Mouse (Mus musculus) kidney, embryonic 14.5 days (tissue): ENCODE results near the gene Nav2. TPM values are rescaled to one million over a fixed set of nuclear protein-coding genes. Genes with fewer than 3 reads are reported as not detected.
A peak's percentile ranks its signal among the peaks of the same experiment; 100 is the strongest.

Experiments used
- ATAC-seq: fragments of 200-750 bp; cut with Nextera tagmentation; 2 replicates; pipeline ENCODE4 v1.8.0; 2017; ENCODE audit warnings: moderate number of reproducible peaks, mild to moderate bottlenecking, moderate TSS enrichment, moderate library complexity; ENCODE audit not compliant: low FRiP score, low TSS enrichment
- H3K27ac ChIP-seq: fragments of 300-500 bp; sonication (generic); 2 replicates; pipeline ENCODE4 v1.5.1; 2014; ENCODE audit warnings: low read depth, mild to moderate bottlenecking, low read length, moderate library complexity, mixed read lengths
- H3K27me3 ChIP-seq: fragments of 300-500 bp; sonication (generic); 2 replicates; pipeline ENCODE4 v1.6.1; 2014; ENCODE audit warnings: mild to moderate bottlenecking, low read length; ENCODE audit not compliant: control insufficient read depth, insufficient read depth
- H3K36me3 ChIP-seq: fragments of 300-500 bp; sonication (generic); 2 replicates; pipeline ENCODE4 v1.6.1; 2014; ENCODE audit warnings: low read length, mixed read lengths; ENCODE audit not compliant: control insufficient read depth, insufficient read depth
- H3K4me1 ChIP-seq: fragments of 300-500 bp; sonication (generic); 2 replicates; pipeline ENCODE4 v1.6.1; 2014; ENCODE audit warnings: low read length, mixed read lengths; ENCODE audit not compliant: control insufficient read depth, insufficient read depth
- H3K4me2 ChIP-seq: fragments of 300-500 bp; sonication (generic); replicated peaks from 2 replicates; pipeline ENCODE4 v1.6.1; 2014; ENCODE audit warnings: low read depth, mild to moderate bottlenecking, low read length
- H3K4me3 ChIP-seq: fragments of 300-500 bp; sonication (generic); 2 replicates; pipeline ENCODE4 v1.5.1; 2014; ENCODE audit warnings: mild to moderate bottlenecking, low read length
- H3K9ac ChIP-seq: fragments of 300-500 bp; sonication (generic); 2 replicates; pipeline ENCODE4 v1.6.1; 2014; ENCODE audit warnings: low read depth, mild to moderate bottlenecking, low read length, moderate library complexity
- H3K9me3 ChIP-seq: fragments of 300-500 bp; sonication (generic); 2 replicates; pipeline ENCODE4 v1.6.1; 2016; ENCODE audit warnings: low read length; ENCODE audit not compliant: control insufficient read depth
- WGBS: fragments of 180-500 bp; shearing (Covaris S2); extraction: QIAGEN DNeasy Blood & Tissue Kit; methylation state at CpG from one replicate; pipeline ENCODE4 v1.1.7; 2014; 5-methylcytosine and 5-hydroxymethylcytosine counted together
- polyA plus RNA-seq: library from polyadenylated mRNA; unstranded; fragments of >200 nt; fragmentation: Nextera tagmentation; extraction: Ambion mirVana; gene quantifications from 2 replicates; pipeline ENCODE4 v1.2.1, GENCODE M21; 2014

Nav2 gene
- polyA plus RNA-seq, 1 experiment from 2014 or later, result 49.2 TPM

DNA sequence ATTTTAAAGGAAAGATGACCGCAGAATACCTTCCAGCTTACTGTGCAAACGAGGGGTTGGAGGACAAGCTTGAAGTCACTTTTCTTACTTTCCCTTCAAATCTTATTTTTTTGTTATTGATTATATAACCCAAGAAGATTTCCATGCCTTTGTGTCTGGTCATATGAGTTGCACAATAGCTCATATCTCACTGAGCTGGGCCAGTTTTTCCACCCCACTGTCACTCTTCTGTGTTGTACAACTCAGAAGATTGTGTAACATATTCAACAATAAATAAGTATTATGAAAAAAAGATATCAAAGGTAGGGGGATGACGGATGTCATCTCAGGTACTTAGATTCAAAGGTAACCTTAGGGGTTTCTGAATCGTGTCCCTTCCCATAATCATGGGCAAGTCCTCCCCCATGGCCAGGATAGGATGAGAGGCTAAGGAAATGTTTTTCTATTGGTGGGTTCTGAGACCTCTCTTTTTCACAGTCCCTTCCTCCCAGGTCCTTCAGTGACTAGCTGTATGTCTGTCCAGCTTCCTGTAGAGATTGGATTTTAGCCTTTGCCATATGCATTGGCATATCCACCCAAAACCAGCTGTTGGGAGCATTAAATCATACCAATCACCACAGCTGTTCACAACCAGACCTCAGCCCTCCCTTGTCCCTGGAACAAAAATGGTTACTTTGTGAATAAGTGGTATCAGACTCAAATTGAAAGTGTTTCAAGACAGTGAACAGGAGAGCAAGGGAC lies 24.8 kb upstream of the Nav2 start:
- Histone ChIP-seq H3K36me3 (no peaks in the 10 kb centered on the region), H3K4me3 (no peak overlapping the region), H3K27me3 (peaks cover 7% of the 10 kb centered on the region; the same call in 1 of the 2 replicates), H3K9me3 (no peaks in the 10 kb centered on the region), H3K4me1 (peaks cover 19% of the 10 kb centered on the region), H3K4me2 (no peak overlapping the region), H3K27ac (no peak overlapping the region), H3K9ac (no peak overlapping the region)
- no peak for ATAC-seq
- 84% methylated on average over 4 of the region's 4 CpGs for WGBS

DNA sequence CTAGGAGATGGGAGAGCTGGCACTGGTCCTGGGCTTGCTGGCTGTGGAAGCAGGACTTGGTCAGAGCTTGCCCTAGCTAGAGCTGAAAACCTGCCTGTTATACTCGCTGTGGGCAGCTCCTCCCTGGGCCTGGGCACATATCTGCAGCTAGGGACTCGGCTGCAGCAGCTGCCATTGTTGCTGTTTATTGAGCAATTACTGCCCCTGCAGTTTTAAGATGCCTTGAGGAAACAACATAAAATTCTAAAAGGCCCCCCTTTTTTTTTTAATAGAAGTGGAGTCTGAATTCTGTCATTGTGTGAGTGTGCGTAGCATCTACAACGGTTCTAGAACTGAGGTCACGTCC lies 24.3 kb upstream of the Nav2 start:
- H3K27me3 ChIP-seq, result peaks cover 7% of the 10 kb centered on the region; the same call in 1 of the 2 replicates

DNA sequence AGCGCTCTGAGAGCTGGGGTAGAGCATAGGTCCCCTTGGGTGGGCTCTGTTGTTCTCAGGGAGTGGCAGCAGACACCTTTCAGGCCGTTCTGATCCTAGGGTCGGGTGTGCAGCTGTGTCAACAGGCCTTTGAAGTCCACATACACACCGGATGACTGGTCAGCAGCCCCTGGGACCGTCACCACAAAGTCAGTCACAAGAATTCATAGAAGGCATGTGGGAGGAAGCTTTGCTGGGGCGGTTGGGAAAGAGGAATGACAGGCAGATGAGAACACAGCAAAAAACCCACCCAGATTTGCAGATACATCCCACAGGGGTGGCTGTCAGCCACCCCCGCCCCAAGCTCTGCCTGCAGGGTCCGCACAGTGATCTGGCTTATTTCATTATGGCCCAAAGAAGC lies 20.5 kb upstream of the Nav2 start:
- H3K4me3 ChIP-seq, result no peak overlapping the region
- WGBS, result 15% methylated on average over 8 of the region's 8 CpGs
- H3K9me3 ChIP-seq, result no peaks in the 10 kb centered on the region
- H3K4me1 ChIP-seq, result peaks cover 16% of the 10 kb centered on the region
- H3K36me3 ChIP-seq, result no peaks in the 10 kb centered on the region
- peak; percentile 66; the same call in 1 of the 2 replicates for ATAC-seq
- H3K27me3 ChIP-seq, result 0 out of 2 replicates have a peak, but pooled peaks cover 4% of the 10 kb centered on the region
- H3K4me2 ChIP-seq, result no peak overlapping the region
- H3K9ac ChIP-seq, result 0 out of 2 replicates have a peak overlapping the region, but pooled peaks have one; percentile 44
- H3K27ac ChIP-seq, result no peak overlapping the region; the same call in 1 of the 2 replicates

More for the DNA sequence above, 24.3 kb upstream of the Nav2 start:
- H3K36me3 ChIP-seq, result no peaks in the 10 kb centered on the region
- H3K4me2 ChIP-seq, result no peak overlapping the region
- peaks cover 19% of the 10 kb centered on the region for H3K4me1 ChIP-seq
- H3K27ac ChIP-seq, result no peak overlapping the region
- no peaks in the 10 kb centered on the region for H3K9me3 ChIP-seq
- no peak overlapping the region for H3K9ac ChIP-seq
- no peak for ATAC-seq
- no peak overlapping the region for H3K4me3 ChIP-seq
- 61% methylated on average over 5 of the region's 5 CpGs for WGBS

DNA sequence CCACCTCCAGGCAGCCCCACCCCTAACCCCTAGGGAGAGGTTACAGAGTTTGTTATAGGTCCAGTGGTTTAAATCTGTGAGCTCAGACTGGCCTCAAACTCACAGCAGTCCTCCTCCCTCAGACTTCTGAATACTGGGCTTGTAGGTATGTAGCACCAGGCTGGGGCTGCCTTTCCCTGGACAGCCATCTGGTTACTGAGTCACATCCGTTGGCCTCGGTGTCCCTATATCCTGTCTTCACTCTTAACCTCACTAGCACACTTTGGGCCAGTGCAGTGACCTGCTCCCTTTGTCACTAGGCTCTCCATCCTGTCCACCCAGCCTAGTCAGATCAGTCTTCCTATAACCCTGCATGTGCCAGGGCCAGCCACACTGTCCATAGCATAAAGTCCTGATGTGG lies 19.8 kb upstream of the Nav2 start:
- WGBS, result 32% methylated on average over 2 of the region's 2 CpGs
- peak; percentile 20; the same call in 1 of the 2 replicates for ATAC-seq

DNA sequence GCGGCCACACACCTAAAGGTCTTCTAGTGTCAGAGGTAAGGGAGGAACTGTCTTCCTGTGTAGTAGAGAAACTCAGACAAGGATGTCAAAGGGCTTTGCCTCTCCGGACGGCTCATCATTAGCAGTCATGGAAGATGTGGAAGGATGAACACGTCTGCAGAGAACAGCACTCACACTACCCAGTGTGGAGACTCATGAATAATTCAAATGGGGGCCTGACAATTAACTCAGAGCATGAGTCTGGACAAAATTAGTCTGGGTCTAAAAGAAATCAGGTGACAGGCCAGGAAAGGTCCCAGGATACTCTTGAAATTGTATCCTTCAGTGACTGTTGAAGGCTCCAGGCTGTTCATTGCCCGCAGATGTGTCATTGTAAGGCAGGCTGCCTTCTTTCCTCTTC lies 17.5 kb upstream of the Nav2 start:
- Histone ChIP-seq H3K4me1 (peaks cover 16% of the 10 kb centered on the region), H3K4me3 (no peak overlapping the region), H3K27ac (no peak overlapping the region), H3K36me3 (no peaks in the 10 kb centered on the region), H3K4me2 (no peak overlapping the region), H3K9ac (no peak overlapping the region), H3K9me3 (no peaks in the 10 kb centered on the region), H3K27me3 (no peaks in the 10 kb centered on the region)
- 56% methylated on average over 5 of the region's 5 CpGs for WGBS
- ATAC-seq, result no peak

More for the DNA sequence above, 19.8 kb upstream of the Nav2 start:
- Histone ChIP-seq H3K4me1 (peaks cover 16% of the 10 kb centered on the region), H3K36me3 (no peaks in the 10 kb centered on the region), H3K4me3 (no peak overlapping the region), H3K9me3 (no peaks in the 10 kb centered on the region), H3K9ac (no peak overlapping the region), H3K27ac (no peak overlapping the region; the same call in 1 of the 2 replicates), H3K4me2 (no peak overlapping the region), H3K27me3 (0 out of 2 replicates have a peak, but pooled peaks cover 4% of the 10 kb centered on the region)

DNA sequence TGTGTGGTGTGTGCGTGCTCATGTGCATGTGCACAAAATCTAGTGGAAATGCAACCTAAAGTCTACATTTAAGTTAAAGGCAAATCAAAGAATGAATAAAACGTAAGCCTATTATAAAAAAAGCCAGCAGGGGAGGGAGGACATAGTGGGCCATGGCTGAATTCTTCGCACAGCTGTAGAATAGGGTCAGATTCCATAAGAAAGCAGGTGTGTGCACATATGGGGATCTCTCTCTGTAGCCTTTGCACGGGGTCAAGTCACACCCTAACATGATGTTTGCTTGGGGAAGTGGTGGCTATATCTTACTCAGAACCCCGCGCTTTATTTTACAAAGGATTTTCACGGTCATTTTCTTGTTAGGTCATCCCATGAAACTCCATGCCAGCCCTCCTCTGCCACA lies 15.4 kb upstream of the Nav2 start:
- no peak overlapping the region for H3K4me3 ChIP-seq
- H3K4me1 ChIP-seq, result peaks cover 21% of the 10 kb centered on the region
- H3K27me3 ChIP-seq, result no peaks in the 10 kb centered on the region
- H3K36me3 ChIP-seq, result no peaks in the 10 kb centered on the region
- no peak for ATAC-seq
- no peaks in the 10 kb centered on the region for H3K9me3 ChIP-seq
- WGBS, result 86% methylated on average over 7 of the region's 7 CpGs
- no peak overlapping the region for H3K4me2 ChIP-seq
- H3K27ac ChIP-seq, result no peak overlapping the region
- no peak overlapping the region for H3K9ac ChIP-seq

DNA sequence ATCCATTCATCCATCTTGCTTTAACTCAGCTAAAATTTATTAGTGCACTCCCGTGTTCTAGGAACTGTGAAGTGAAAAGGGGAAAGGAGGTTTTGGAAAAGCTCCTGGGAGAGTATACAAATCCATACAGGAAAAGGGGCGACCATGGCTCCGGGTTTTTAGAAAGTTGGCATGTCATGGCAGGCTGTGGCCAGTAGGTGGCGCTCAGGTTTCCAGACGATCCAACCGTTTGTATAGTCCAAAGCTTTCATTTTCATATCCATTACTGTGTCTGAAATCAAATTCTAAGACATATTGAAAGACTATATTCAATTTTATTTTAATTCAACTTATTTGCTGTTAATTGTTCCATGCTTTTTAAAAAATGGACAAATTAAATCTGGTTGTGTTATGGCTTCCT lies 14.4 kb upstream of the Nav2 start:
- H3K9me3 ChIP-seq, result no peaks in the 10 kb centered on the region
- no peaks in the 10 kb centered on the region for H3K27me3 ChIP-seq
- no peak overlapping the region for H3K27ac ChIP-seq
- WGBS, result 2% methylated on average over 6 of the region's 6 CpGs
- no peak overlapping the region for H3K4me3 ChIP-seq
- ATAC-seq, result no peak
- peaks cover 17% of the 10 kb centered on the region for H3K4me1 ChIP-seq
- H3K9ac ChIP-seq, result no peak overlapping the region
- no peak overlapping the region for H3K4me2 ChIP-seq
- no peaks in the 10 kb centered on the region for H3K36me3 ChIP-seq

DNA sequence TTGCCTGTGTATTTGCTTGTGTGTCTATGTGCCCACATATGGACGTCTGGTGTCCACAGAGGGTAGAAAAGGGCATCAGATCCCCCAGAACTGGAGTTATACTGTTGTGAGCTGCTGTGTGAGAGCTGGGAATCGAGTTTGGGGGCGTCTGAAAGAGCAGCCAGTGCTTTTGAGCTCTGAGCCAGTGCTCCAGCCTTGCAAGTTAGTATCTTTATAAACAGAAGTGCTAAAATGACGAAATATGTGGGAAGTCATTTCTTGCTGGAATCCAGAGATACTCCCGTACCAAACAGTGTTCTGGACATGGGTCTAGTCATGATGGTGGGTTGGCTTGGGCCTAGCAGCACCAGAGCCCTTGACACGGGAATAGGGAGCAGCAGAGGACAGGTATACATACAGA lies 13.8 kb upstream of the Nav2 start:
- ATAC-seq, result no peak
- WGBS, result 78% methylated on average over 6 of the region's 6 CpGs

DNA sequence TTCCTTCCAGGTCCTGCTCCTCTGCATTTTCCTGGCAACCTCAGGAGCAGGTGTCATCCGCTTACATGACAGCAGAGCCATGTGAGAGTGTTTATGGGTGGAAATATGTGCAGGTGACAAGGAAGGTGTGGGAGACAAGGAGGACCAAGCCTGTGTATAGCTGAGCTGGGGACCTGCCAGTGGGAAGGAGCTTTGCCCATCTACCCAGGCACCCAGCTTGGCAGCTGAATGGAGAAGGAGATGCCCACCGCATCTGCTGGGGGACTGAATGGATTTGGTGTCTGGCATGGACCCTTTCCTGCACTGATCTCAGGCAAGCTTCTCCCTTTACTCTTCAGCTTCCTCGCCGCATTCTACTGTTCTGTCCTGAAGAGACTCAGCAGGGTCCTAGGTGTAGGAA lies 13.0 kb upstream of the Nav2 start:
- peaks cover 17% of the 10 kb centered on the region for H3K4me1 ChIP-seq
- no peak overlapping the region for H3K4me2 ChIP-seq
- no peak overlapping the region for H3K9ac ChIP-seq
- no peaks in the 10 kb centered on the region for H3K27me3 ChIP-seq
- 87% methylated on average over 4 of the region's 4 CpGs for WGBS
- ATAC-seq, result no peak
- H3K4me3 ChIP-seq, result no peak overlapping the region
- no peaks in the 10 kb centered on the region for H3K36me3 ChIP-seq
- H3K27ac ChIP-seq, result no peak overlapping the region
- H3K9me3 ChIP-seq, result no peaks in the 10 kb centered on the region

More for the DNA sequence above, 13.8 kb upstream of the Nav2 start:
- H3K36me3 ChIP-seq, result no peaks in the 10 kb centered on the region
- no peak overlapping the region for H3K9ac ChIP-seq
- no peaks in the 10 kb centered on the region for H3K9me3 ChIP-seq
- H3K27me3 ChIP-seq, result no peaks in the 10 kb centered on the region
- no peak overlapping the region for H3K4me3 ChIP-seq
- H3K27ac ChIP-seq, result no peak overlapping the region
- H3K4me1 ChIP-seq, result peaks cover 17% of the 10 kb centered on the region
- no peak overlapping the region for H3K4me2 ChIP-seq
